Mouse (Mus musculus): ENCODE data around the gene Noc3l.

Noc3l gene

DNA sequence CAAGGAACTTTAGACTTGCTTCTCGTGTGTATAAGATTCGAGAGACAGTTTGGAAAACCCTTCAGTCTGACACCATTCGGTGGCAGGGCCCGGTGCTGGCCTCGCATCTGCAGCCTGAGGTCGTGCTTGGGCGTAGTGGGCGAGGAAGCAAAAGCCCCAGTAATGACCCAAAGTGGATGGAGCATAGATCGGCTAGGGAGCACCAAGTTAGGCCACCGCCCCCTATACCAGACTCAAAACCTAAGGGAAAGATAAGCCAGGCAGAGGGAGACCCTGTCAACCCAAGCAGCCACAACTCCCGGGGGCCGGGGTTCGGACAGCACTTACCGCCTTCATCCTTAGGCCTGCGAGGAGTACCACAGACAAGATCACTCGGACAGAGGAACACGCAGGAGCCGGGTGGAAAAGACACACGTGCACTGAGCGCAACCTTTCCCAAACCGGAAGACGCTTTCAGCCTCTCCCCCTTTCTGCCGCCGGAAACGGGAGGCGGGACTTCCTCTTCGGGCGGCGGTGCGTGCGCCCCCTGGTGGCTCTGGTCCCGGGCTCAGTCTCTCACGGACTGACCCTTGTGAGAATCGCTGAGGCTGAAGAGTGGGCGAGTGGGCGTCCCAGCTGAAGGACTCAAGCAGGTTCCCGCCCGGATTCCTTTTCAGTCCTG, at the start of gene Noc3l:
Noc3l (minus strand) TSS at position 472 of the 661 bp plus-strand sequence.
- DNase-seq: peak; percentile 97

DNA sequence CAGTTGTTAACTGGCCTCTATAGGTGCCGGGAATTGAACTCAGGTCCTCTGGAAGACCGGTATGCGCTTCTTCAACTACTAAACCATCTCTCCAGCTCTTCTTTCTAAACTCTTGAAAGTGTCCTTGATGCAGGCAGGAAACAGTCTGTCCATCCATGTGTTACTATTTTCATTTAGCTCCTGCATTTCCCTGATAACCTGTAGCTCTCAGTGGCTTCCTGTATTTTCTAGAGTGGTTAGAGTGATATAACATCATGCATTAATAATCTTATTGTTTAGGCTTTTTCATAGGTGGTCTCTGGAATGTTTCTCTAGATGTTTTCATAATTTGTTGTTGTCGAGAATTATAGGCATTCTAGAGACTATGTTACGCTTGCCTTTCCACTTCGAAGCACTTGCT, 43.5 kb upstream of the Noc3l start:
- DNase-seq: no peak

DNA sequence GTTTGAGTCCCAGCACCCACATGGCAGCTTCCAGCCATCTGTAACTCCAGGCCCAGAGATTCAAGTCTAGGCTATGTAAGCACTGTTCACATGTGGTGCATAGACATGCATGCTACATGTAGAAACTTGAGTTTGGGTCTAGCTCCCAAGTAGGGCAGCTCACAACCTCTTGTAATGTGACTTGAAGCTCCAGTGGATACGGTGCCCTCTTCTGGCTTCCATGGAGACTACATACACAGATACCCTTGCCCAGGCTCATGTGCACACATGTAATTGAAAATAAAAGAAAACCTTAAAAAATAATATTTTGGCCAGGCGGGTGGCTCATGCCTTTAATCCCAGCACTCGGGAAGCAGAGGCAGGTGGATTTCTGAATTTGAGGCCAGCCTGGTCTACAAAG, 39.2 kb upstream of the Noc3l start:
- DNase-seq: no peak

DNA sequence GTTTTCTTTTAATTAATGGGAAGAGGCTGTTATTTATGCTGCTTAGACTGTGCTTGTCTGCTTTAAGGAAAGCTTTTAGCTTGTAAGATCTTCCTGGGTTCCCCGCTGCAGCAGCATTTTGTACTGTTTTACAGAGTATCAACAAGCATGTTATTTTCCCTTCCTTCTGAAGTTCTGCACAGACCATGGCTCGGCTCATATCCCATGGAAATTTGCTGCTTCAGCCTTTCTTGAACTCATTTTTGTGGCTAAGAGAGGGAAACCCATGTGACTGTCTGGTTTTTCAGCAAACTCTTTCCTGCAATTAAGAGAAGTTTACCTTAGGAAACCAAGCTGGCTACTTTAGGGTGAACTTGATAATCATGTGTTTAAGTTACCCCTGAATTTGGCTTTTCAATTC, 27.3 kb upstream of the Noc3l start:
- DNase-seq: no peak

DNA sequence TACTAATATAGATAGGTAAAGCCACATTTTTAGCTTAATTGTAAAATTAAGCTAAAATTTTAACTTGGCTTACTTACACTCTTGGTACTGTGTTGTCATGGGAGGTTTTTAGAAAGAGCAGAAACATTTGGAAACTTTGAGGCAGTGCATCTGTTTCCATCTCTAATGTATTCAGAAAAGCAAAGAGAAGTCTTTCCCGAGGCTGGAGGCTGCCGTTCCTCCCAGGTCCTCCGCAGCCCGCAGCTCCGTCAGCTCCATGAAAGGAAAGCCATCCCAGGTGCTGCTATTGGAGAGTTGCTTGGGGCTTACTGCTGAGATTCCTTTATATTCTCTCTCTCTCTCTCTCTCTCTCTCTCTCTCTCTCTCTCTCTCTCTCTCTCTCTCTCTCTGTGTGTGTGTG, 25.8 kb upstream of the Noc3l start:
- no peak for DNase-seq

DNA sequence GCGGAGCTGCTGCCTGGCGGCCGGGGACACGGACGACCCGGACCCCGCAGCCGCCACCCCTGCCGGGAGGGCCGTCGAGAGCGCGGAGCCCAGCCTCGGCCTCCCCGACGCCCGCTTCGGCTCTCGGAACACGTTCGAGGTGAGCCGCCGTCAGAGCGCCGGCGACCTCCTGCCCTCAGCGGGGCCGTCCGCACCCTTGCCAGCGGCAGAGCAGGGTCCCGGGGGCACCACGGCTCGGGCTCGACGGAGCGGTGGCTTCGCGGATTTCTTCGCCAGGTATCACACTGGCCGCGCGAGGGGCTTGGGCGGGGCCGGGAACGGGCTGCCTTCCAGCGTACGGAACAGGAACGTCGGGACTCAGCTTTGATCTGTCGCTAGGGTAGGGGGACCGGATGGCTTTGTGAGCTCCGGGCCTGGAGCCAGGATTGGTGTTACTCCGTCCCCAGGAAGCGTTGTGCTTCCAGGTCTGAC, 18.2 kb upstream of the Noc3l start:
- peak; percentile 39 for DNase-seq

DNA sequence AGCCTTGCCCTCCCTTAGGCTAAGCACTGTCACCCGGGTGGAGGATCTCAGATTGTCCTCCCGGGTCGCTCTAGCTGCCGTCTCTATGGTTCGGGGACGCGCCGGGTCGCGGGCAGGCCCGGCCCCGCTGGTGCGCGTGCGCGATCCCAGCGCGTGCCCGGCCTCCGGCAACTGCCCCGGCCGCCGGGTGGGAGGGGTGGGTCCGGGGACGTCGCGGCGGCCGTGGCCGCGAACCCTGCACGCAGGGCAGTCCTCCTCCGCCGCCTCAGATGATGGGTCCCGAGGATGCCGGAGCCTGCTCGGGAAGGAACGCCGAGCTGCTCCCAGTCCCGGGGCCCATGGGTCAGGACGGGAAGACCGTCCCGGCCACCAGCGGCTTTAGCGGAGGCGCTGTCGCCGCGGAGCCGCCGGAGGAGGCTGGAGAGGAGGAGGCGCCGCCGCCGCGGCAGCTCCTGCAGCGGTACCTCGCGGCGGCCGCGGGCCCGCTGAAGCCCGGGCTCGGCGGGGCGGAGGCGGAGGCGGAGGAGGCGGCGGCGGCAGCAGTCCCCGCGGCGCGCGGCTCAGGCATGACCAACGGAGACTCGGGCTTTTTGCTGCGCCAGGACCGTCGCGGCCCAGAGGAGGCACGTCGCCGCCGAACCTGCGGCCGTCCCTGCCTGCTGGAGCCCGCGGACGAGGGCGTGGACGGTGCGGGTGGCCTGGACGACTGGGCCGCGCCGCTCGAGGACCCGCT, 17.6 kb upstream of the Noc3l start, which contains the start of gene Tbc1d12:
Tbc1d12 (plus strand) TSS at position 142 of the 733 bp plus-strand sequence.
- peak; percentile 89 for DNase-seq

DNA sequence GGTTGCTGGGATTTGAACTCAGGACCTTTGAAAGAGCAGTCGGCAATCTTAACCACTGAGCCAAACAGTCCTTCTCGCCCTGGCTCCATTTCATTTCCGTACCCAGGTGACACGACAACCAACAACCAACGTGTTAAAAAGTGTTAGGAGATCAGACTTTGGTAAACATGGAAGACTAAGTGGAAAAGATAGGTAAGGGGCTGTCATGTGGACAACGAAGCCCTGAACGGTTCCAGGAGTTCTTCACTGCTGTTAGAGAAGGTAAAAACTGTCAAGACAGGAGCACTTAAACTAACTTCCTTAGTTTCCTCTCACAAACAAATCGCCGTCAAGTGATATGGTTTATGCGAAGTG, 17.0 kb upstream of the Noc3l start:
- DNase-seq: no peak

DNA sequence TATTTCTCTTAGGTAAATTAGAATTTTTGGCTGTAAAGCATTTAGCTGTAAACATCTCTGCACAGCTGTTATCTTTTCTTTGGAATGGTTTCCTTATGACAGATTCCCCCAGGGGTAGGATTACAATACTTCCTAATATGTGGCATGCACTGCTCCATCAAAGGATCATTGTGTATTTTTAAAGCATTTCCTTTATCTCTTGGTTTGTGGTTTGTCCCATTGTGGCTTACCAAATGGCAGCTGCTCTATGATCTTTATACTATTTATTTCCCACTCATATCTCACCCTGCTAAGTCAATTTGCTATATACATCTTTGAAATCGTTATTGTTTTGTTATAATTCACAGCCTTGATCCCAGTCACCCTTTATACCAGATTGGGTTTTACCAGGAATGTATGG, 14.2 kb upstream of the Noc3l start:
- DNase-seq: no peak

DNA sequence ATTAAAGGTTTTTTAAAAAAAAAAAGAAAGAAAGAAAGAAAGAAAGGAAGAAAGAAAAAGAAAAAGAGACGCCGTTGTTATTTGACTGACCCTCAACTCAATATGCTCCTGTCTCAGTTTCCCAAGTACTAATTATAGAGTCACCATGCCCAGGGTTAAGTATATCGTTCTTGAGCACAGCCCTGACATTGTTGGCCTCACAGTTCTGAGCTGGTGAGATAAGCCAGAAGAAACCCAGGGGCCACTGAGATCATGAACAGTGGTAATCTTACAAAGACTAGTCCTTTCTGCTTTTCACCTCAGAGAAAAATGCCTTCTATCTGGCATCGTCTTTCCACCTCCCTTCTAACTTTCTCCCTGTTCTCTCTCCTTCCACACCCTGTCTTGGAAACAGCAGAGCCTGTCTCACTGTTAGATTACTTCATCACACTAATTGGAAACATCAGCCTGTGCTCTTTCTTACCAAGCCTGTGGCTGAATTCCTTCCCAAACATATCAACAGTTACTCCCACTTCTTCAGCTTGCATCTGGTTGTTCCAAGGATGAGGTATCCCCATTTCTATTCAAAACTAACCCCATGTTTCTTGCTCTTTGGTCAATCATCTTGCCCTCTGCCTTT, 1.3 kb upstream of the Noc3l start:
- no peak for DNase-seq

DNA sequence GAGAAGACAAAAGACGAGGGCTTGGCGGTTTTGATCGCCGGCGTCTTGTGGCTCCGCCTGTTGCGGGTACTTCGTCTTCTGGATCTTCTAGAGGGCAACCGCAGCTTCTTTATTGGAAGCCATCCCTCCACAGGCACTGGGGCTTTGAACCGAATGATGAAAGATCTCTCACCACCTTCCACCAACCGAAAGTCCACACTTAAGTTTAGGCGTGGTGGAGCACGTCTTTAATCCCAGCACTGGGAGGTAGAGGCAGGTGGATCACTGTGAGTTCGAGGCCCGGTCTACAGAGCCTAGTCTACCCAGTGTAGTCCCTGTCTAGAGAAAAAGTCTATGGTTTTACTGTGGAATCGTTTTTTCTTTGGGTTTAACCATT, 378 bp upstream of the Noc3l start:
- DNase-seq: peak; percentile 9

DNA sequence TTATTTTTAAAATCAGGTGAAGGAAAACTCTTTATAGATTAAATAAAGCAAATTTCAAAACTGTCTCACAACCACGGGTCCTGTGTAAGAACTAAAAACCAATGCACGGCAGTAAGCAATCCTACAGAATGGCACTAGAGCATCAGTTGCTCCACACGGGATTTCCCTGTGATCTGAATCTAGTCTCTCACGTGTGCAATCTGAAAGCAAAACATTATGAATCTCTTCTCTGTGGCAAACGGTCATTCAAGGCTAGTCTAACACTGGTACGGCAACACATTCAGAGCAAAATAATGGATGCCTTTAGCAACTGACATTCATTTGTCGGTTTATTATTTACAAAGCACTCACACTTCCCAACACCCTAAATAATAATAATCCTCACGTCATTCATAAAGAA, 846 bp downstream of the Noc3l start:
- no peak for DNase-seq

DNA sequence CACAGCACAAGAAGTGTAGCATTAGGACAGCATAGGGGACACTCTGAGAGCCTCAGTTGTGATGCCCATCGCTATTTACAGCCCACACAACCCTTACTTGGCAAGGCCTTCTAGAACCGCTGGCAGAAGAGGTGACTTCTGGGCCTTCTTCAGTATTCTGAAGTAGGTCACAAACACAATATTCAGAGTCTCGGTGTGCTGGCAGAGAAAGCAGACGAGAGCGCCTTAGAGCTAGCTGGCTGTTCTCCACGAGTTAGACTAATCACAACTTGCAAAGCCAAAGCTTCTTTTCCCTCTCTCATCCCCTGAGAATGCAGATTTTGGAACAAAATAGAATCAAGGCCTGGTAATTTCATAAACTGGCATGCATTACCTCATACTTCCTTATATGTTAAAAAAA, 20.2 kb downstream of the Noc3l start:
- DNase-seq: no peak

DNA sequence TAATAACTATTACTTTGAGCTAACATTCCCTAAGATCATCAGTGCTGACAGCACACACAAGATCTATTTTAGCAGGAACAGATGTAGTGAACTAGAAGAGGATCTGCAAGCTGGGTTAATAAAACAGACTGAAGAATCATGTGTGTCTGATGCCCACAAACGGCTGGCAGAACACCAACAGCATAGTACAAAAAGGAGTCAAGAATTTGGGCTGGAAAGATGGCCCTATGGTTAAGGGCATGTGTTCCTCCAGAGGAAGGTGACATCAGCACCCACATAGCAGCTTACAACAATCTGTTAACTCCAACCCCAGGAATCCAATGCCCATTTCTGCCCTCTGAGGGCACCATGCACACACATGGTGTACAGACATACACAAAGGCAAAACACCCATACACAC, 20.7 kb downstream of the Noc3l start:
- peak; percentile 47 for DNase-seq

DNA sequence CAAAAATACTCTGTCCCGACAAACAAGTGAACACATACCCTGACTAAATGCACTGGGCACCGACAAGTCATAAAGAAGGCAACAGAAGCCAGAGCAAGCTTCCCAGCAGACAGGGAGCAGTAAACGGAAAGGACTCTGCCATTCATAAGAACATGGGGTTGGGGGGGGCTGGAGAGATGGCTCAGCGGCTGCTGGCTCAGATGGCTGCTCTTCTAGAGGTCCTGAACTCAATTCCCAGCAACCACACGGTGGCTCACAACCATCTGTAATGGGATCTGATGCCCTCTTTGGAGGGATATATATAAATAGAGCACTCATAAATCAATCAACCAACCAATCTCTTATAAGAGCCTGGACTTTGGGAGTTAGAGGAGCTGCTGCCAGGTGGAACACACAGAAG, 22.5 kb downstream of the Noc3l start:
- DNase-seq: no peak

DNA sequence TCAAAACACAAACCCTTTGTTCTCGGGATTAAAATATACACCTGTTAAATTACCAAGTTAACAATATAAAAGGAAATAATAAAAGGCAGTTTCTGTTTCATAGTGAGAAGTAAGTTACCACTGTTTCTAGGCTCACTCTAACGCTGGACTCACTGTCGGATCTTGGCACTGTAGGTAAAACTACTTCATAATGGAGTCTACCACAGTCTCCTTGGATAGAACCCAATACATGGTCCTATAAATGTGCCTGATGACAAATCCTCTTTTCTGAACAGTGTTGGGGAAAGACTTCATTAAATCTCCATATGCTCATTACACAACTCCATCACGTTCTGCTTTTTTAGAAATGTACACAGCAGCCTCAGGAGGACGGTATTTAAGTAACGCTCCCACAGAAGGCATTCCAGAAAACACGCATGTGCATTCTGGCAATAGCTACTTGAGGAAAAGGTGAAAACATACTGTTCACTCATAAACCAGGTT, 25.4 kb downstream of the Noc3l start:
- DNase-seq: no peak

DNA sequence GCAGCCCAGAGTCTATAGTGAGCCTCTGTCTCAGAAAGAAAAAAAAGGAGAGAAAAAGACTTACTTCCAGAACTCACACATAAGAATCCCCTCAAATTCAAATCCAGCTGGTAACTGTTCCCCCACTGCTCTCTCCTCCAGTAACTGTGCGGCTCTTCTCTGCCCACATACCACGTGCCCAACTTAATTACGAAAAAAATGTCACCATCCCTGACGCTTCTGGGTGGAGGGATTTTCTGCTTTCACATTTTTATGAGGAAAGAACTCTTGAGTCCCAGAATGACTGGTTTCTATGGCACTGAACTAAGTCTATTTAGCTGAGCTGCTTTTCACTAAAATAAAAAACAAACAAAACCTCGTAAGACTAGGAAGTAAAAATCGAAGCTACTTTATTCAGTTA, 31.3 kb downstream of the Noc3l start:
- DNase-seq: no peak

DNA sequence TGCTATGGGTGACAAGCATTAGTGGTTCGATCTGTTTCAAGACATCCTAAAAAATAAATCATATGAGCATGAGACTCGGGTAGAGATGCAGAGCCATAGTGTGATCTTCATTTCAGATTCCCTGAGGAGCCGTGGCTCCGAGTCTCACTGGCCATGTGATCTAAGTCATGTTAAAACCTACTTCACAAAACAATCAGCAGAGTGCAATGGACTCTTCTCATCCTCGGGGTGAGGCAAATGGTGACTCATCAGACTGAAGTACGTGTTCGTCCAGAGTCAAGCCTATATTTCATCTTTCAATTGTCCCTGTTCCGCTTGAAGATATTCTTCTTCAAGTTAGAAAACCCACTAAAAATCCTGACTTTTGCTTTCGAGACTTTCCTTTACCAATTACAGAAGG, 35.5 kb downstream of the Noc3l start:
- no peak for DNase-seq

DNA sequence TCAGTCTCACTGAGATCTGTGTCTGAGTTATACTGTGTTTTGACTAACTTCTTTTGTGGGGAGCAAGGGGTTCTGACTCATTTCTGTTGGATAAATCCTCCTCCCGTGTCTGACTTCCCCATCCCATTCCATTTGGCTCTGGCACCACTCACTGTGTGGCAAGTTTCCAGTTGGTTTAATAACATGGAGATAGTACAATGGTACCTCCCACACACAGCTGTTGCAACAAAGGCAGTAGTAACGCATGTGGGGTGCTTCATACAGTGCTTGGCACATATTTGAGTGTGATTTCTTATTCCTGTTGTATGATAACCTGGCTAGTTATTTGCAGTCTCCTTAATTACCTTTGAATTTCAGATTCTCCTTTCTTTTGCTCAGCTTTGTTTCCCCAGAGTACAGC, 40.2 kb downstream of the Noc3l start:
- peak; percentile 14 for DNase-seq

DNA sequence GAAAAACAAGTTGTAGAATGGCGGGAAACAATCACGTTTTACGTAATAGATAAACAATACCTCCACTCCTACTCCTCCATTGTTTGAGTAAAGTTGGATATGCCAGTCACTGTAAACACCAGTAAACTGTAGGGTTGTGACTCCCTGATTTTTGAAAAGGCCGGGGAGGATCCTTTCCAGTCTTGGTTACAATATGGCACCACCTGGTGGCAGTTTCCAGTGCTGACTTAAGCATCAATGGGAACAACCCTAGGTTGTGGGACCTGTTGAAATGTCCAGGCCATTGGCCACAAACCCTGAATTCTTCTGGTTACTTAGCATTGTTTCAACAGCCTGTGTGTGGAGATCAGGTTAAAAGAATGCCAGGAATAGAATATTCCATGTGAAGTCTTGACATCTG, 43.5 kb downstream of the Noc3l start:
- peak; percentile 68 for DNase-seq

DNA sequence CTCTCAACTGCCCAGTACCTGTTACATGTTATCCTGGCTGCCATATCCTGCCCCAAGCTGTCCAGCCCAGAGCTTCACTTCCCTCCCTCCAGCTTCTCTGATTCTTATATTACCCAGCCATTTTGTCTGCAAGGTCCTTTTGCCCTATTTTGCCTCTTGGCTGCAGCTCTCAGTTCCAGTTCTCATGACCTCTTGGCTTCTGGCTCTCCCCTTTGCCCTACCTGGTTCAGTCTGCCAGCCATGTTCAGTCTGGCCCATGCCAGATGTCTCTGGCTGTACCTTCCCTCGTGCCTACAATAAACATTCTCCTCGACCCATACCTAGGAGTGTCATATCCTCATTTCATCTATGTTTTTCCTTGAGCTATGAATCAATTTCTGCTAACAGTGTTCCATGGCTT, 52.7 kb downstream of the Noc3l start:
- DNase-seq: no peak

DNA sequence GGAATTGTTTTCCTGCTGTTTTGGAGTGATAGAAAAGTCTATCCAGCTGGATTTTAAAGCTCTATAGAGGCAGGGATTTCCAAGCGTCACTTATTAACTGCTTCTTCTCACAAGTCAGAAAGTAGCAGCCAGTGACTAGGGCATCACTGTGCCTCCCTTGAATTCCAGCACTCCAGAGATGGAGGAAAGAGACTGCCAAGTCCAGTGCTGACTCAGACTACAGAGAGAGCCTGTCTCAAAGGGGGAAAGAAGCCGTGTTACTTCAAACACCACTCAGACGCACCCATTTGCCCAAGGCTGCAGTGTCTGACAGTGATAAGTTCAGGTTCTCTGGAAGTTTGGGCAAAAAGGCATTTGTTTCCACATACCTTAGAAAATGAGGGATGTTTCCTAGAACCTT, 58.6 kb downstream of the Noc3l start:
- no peak for DNase-seq

DNA sequence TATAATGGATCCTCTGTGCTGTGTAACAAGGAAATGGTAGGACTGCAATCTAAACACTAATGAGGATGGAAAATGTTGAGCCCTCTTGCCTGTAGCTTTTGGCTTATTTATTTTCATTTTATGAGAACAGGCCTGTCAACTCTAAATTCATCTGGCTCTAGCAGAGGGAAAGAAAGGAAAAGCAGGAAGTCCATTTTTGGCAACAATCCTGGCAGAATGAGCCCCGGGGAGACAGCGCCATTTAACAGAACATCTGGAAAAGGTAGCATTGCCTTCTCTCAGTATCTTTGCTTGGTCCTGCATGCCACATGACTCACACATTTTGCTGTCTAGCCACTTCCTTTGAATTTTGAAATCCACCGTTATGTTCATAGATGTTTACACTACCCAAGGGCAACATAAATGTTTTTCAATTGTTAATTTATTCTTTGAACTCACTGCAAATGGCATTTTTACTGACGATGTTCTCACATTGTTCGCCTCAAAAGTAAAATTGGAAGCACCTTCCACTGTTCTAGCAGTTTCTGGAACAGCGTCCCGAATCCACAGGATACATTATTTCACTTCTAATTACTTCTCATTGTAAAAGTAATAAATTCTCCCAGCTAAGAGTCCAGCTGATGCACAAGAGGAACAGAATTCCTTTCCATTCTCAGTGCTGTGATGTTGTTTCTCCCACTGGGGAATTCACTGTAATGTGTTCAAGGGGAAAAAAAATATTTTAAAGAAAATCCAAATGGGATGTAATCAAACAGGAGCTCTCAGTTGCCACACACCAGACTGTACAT, 60.2 kb downstream of the Noc3l start:
- no peak for DNase-seq
